Mouse (Mus musculus) lung, adult 2 months (tissue): ENCODE results near the gene Atg2a. TPM values are rescaled to one million over a fixed set of nuclear protein-coding genes. Genes with fewer than 3 reads are reported as not detected.
A peak's percentile ranks its signal among the peaks of the same experiment; 100 is the strongest.

ENCODE experiments used
- DNase-seq: peaks from one replicate; pipeline ENCODE4 v3.0.0; 2022
- H3K4me1 ChIP-seq: fragments of 200-500 bp; 2 replicates; pipeline ENCODE4 v1.6.1; 2011; ENCODE audit warnings: low read length; ENCODE audit not compliant: control insufficient read depth, insufficient read depth
- H3K4me3 ChIP-seq: fragments of 200-500 bp; replicated peaks from 2 replicates; pipeline ENCODE3; 2011; ENCODE audit warnings: low read depth, mild to moderate bottlenecking, control low read depth, low read length; ENCODE audit errors: extremely low read depth
- CTCF ChIP-seq: fragments of 200-500 bp; IDR thresholded peaks from 2 replicates; pipeline ENCODE4 v1.5.1; 2011; ENCODE audit warnings: mild to moderate bottlenecking, low read length, control low read depth; ENCODE audit not compliant: insufficient read depth
- POLR2A ChIP-seq: fragments of 200-500 bp; IDR thresholded peaks from 2 replicates; pipeline ENCODE4 v1.6.1; 2011; ENCODE audit warnings: low read depth, mild to moderate bottlenecking, control low read depth, low read length, borderline replicate concordance; ENCODE audit errors: extremely low read depth
- WGBS: fragments of 180-500 bp; shearing (Covaris S2); methylation state at CpG from one replicate; pipeline ENCODE4 v1.1.7; 2018; 5-methylcytosine and 5-hydroxymethylcytosine counted together
- polyA plus RNA-seq: library from polyadenylated mRNA; depleted of rRNA; stranded (reverse); fragments of >200 nt; gene quantifications from 2 replicates; pipeline ENCODE4 v1.2.3, GENCODE M21; 2012; rRNA removed

Gene Atg2a
- 37.0 and 37.7 TPM in 2 replicates for polyA plus RNA-seq

- under 1% methylated on average over 55 of the region's 55 CpGs for WGBS
- Histone ChIP-seq H3K4me3 (peak within 1 kb of the TSS; percentile 70), H3K4me1 (peaks cover 3% of the 10 kb centered on the region; the same call in 1 of the 2 replicates)
- DNase-seq = peak; percentile 98
- TF ChIP-seq POLR2A (peak; percentile 73; the same call in 1 of the 2 replicates), CTCF (no peak)
Measured at GRCm38 (mm10) chr19:6241274-6242107, at the start of gene Atg2a. Gene Atg2a (plus strand): TSS chr19:6241668.

GRCm38 (mm10) chr19:6204265-6204664 is 37.2 kb upstream of the Atg2a start:
- TF ChIP-seq POLR2A (no peak), CTCF (no peak)
- no peak for DNase-seq
- Histone ChIP-seq H3K4me1 (peaks cover 2% of the 10 kb centered on the region), H3K4me3 (no peak overlapping the region)
- WGBS = 73% methylated on average over 2 of the region's 2 CpGs

- H3K4me1 ChIP-seq = peaks cover 2% of the 10 kb centered on the region
- TF ChIP-seq POLR2A (no peak), CTCF (no peak)
- WGBS = 47% methylated on average over 5 of the region's 5 CpGs
- DNase-seq = no peak
- no peak overlapping the region for H3K4me3 ChIP-seq
Measured at GRCm38 (mm10) chr19:6206716-6207115, 34.8 kb upstream of the Atg2a start.

- no peak for DNase-seq
- Histone ChIP-seq H3K4me1 (no peaks in the 10 kb centered on the region), H3K4me3 (no peak overlapping the region)
- no peak for TF ChIP-seq POLR2A
- no peak for TF ChIP-seq CTCF
- 59% methylated on average over 6 of the region's 6 CpGs for whole genome bisulfite sequencing
Measured at GRCm38 (mm10) chr19:6216046-6216705, 25.3 kb upstream of the Atg2a start.

GRCm38 (mm10) chr19:6218606-6219005 is 22.9 kb upstream of the Atg2a start:
- WGBS = 63% methylated on average over 6 of the region's 6 CpGs
- Histone ChIP-seq H3K4me3 (no peak overlapping the region), H3K4me1 (no peaks in the 10 kb centered on the region)
- TF ChIP-seq POLR2A (no peak), CTCF (no peak)
- no peak for DNase-seq

GRCm38 (mm10) chr19:6226135-6226534 is 15.3 kb upstream of the Atg2a start, which contains the start of gene Gpha2:
Gene Gpha2 (plus strand): TSS chr19:6226380.
- 51% methylated on average over 2 of the region's 2 CpGs for WGBS
- TF ChIP-seq CTCF (no peak), POLR2A (no peak)
- H3K4me1 ChIP-seq = no peaks in the 10 kb centered on the region
- no peak for DNase-seq
- H3K4me3 ChIP-seq = no peak within 1 kb of the TSS

GRCm38 (mm10) chr19:6226763-6227162 is 14.7 kb upstream of the Atg2a start:
- 89% methylated on average over 14 of the region's 14 CpGs for WGBS
- no peaks in the 10 kb centered on the region for H3K4me1 ChIP-seq
- no peak for DNase-seq
- TF ChIP-seq CTCF (no peak), POLR2A (no peak)
- H3K4me3 ChIP-seq = no peak overlapping the region

- WGBS = 90% methylated on average over 4 of the region's 4 CpGs
- DNase-seq = no peak
- TF ChIP-seq POLR2A (no peak), CTCF (no peak)
- no peak overlapping the region for H3K4me3 ChIP-seq
- no peaks in the 10 kb centered on the region for H3K4me1 ChIP-seq
Measured at GRCm38 (mm10) chr19:6227864-6228263, 13.6 kb upstream of the Atg2a start.

GRCm38 (mm10) chr19:6230411-6230810 is 11.1 kb upstream of the Atg2a start:
- no peak overlapping the region for H3K4me3 ChIP-seq
- DNase-seq = no peak
- TF ChIP-seq CTCF (no peak), POLR2A (no peak)
- H3K4me1 ChIP-seq = peaks cover 5% of the 10 kb centered on the region
- WGBS = 84% methylated on average over 4 of the region's 4 CpGs

GRCm38 (mm10) chr19:6231036-6231435 is 10.4 kb upstream of the Atg2a start:
- peaks cover 5% of the 10 kb centered on the region for H3K4me1 ChIP-seq
- TF ChIP-seq CTCF (no peak), POLR2A (no peak)
- DNase-seq = no peak
- 78% methylated on average over 2 of the region's 2 CpGs for WGBS
- H3K4me3 ChIP-seq = no peak overlapping the region
